Mouse (Mus musculus) brown adipose tissue, adult 24 weeks (tissue): ENCODE data around the gene Lexm. TPM values are rescaled to one million over a fixed set of nuclear protein-coding genes. Genes with fewer than 3 reads are reported as not detected.

Experiments
- H3K27ac ChIP-seq: fragments of 200-500 bp; replicated peaks from 2 replicates; pipeline ENCODE4 v1.5.1; 2012; ENCODE audit warnings: low read depth, mild to moderate bottlenecking, low read length
- H3K4me1 ChIP-seq: fragments of 200-500 bp; 2 replicates; pipeline ENCODE4 v1.6.1; 2012; ENCODE audit warnings: low read length, mixed read lengths; ENCODE audit not compliant: control insufficient read depth, insufficient read depth, insufficient read length
- H3K4me3 ChIP-seq: fragments of 200-500 bp; 2 replicates; pipeline ENCODE4 v1.5.1; 2012; ENCODE audit warnings: low read depth, mild to moderate bottlenecking, low read length, moderate library complexity; ENCODE audit not compliant: insufficient read depth
- polyA plus RNA-seq: library from polyadenylated mRNA; stranded (reverse); fragments of >200 nt; gene quantifications from 2 replicates; pipeline ENCODE4 v1.2.4, GENCODE M21; 2012; ENCODE audit not compliant: missing spikeins, insufficient read depth, insufficient read length

Gene Lexm
- polyA plus RNA-seq, result not detected in 2 replicates

DNA sequence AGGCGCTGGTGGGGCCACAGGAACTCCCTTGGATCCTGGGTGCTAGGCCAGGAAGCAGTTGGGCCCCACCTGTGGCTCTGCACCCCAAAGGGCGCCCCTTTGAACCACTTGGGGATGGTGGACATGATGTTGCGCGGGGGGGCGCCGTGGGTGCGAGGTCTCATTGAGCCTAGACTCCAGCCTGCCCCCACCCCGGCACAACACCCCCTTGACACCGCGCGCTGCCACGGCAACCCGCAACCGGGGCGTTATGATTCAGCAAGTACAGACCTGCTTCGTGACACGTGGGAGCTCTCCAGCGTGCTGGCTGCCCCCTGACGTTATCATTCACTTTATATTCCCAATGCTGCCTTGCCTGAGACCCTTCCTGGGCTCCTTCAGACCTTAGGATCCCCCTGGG is at the start of gene Lexm:
Gene Lexm, minus strand, starts transcription at position 186 of the 400 bp plus-strand sequence.
- no peaks in the 10 kb centered on the region; the same call in 1 of the 2 replicates for H3K4me1 ChIP-seq
- no peak within 1 kb of the TSS for H3K4me3 ChIP-seq
- H3K27ac ChIP-seq, result no peak within 1 kb of the TSS

DNA sequence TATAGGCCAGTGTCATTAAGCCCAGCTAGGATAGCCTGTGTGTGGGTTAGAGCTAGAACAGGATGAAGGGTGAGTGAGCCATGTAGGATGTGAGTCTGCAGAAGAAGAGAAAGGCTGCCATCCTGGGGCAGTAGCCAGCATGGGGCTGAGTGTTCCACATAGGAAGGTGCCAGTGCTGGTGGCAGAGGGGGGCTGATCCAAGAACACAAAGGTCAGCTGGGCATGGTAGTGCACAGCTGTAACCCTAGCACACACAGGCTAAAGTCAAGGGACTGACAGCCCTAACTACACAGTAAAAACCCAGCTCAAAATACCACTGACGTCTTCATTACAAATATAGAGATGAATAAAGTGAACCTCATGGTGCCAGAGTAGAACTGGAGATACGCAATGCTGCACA is 49.5 kb upstream of the Lexm start:
- H3K4me3 ChIP-seq, result no peak overlapping the region
- H3K4me1 ChIP-seq, result no peaks in the 10 kb centered on the region
- no peak overlapping the region for H3K27ac ChIP-seq

DNA sequence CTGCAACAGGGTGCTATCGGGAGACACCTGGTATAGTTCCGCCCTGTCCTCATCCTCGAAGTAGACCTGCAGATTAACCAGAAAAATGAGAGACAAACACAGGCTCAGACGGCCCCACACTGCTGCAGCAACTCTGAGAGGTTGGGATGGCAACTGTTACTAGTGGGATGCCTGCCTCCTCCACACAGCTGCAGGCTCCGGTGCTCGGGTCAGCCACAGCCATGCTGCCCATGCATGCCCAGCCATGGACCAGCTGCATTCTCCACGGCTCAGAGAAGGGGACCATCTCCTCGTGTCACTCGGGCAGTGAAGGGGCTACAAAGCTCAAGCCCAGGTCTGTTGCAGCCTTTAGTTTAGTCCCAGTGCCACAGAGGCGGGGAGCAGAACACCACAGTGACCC is 48.6 kb upstream of the Lexm start:
- no peaks in the 10 kb centered on the region for H3K4me1 ChIP-seq
- no peak overlapping the region for H3K4me3 ChIP-seq
- H3K27ac ChIP-seq, result no peak overlapping the region

DNA sequence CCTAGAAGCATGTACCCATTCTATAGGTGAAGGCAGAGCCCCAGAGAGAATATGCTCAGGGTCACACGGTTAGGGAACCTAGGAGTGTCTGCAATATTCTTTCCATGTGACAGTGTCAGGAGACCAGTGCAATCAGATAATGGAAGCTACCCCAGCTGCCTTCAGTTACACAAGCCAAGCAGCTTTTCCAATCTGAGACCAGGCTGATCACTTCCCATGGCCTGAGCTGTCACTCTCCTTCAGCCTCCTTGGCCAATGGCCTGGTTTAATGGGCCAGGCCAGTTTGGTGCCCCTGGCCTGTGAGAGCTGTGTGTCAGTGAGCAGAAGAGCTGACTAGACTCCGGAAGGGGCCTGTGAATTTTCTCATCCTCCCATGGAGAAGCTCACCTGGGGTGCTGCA is 48.2 kb upstream of the Lexm start:
- no peaks in the 10 kb centered on the region for H3K4me1 ChIP-seq
- no peak overlapping the region for H3K27ac ChIP-seq
- H3K4me3 ChIP-seq, result no peak overlapping the region

DNA sequence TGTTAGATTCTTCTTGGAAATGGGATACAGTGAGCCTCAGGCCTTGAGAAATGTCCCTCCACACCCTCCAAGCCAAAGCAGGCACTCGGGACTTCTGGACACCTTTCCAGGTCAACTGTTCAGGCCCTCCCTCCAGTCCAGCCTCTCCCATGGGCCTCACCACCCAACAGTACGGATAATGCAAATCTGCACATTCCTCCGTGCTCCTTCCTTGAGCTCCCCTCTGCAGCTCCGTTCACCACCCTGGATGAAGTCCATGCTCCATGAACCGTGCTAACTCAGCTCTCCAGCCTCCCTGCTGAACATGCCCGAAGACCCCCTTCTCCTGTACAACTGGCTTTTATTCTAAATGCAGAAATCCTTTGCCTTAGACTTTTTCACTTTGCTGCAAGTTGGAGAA is 47.7 kb upstream of the Lexm start:
- Histone ChIP-seq H3K4me3 (no peak overlapping the region), H3K27ac (0 out of 2 replicates have a peak overlapping the region, but pooled peaks have one; percentile 1), H3K4me1 (no peaks in the 10 kb centered on the region)

DNA sequence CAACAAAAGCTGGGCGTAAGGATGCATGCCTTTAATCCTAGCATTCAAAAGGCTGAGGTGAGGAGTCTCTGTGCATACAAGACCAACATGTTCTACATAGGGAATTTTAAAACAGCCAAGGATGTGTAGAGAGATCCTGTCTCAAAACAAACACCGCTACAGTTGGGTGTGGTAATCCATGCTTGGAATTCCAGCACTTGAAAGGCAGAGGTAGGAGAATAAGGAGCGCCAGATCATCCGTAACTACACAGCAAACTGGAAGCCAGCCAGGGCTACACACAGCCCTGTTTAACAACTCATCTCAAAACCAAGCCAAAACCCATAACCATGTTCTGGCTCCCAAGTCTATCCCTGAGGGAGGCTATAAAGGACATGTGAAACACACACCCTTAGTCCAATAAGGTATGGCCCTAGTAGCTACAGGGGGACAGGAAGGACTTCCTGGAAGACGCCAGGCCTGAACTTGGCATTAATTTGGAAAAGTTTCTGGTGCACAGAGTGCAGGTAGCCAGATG is 47.0 kb upstream of the Lexm start:
- H3K4me3 ChIP-seq, result no peak overlapping the region
- 0 out of 2 replicates have a peak overlapping the region, but pooled peaks have one; percentile 24 for H3K27ac ChIP-seq
- no peaks in the 10 kb centered on the region for H3K4me1 ChIP-seq

DNA sequence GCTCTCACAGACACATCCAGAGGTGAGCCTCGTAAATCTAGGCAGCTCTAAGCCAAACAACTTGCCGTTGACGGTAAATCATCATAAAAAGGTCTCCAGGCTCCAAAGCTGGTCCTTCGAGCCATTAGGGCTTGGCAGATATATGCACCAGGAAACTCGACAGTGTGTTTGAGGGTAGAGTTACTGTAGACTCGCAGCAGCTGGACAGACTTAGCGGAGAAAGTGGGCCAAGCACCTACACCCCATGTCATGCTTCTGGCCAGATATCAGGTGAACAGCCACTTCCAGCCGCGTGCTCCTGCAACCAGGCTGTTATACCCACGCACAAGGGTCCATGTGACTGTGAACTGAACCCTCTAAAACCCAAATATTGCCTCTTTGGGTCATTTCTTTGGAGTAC is 38.6 kb upstream of the Lexm start:
- peaks cover 5% of the 10 kb centered on the region; the same call in 1 of the 2 replicates for H3K4me1 ChIP-seq
- no peak overlapping the region for H3K4me3 ChIP-seq
- no peak overlapping the region for H3K27ac ChIP-seq

DNA sequence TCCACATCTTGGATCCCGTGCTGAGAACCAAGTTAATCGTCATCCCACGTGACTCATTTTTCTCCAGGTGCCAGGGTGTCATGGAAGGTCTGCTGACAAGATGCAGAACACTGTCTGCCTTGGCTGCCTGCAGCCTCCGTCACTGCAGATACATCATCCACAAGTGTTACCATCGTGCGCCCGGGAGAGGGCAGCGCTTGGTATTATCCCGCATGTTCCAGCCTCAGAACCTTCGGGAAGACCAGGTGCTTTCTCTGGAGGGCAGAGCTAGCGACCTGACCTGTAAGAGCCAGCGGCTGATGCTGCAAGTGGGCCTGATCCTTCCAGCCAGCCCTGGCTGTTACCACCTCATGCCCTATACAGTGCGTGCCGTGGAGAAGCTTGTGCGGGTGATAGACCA is 36.0 kb upstream of the Lexm start:
- Histone ChIP-seq H3K27ac (no peak overlapping the region), H3K4me1 (peaks cover 5% of the 10 kb centered on the region; the same call in 1 of the 2 replicates), H3K4me3 (no peak overlapping the region)

DNA sequence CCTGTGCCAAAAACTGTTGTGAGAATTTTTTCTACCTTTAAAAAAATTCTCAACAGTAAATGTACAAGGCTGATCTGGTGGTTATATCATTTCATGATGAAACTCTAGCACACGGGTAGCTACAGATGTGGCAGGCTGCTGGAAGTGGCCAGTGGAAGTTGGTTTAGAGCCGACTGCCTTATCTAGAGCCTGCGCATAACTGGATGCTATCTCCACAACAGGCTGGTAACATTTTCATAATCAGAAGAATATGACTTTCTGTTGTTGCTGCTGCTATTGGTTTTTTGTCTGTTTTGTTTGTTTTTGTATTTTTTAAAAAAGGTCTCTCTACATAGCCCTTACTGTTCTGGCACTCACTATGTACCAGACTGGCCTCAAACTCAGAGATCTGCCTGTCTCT is 35.5 kb upstream of the Lexm start:
- H3K27ac ChIP-seq, result no peak overlapping the region
- H3K4me1 ChIP-seq, result peaks cover 5% of the 10 kb centered on the region; the same call in 1 of the 2 replicates
- no peak overlapping the region for H3K4me3 ChIP-seq

DNA sequence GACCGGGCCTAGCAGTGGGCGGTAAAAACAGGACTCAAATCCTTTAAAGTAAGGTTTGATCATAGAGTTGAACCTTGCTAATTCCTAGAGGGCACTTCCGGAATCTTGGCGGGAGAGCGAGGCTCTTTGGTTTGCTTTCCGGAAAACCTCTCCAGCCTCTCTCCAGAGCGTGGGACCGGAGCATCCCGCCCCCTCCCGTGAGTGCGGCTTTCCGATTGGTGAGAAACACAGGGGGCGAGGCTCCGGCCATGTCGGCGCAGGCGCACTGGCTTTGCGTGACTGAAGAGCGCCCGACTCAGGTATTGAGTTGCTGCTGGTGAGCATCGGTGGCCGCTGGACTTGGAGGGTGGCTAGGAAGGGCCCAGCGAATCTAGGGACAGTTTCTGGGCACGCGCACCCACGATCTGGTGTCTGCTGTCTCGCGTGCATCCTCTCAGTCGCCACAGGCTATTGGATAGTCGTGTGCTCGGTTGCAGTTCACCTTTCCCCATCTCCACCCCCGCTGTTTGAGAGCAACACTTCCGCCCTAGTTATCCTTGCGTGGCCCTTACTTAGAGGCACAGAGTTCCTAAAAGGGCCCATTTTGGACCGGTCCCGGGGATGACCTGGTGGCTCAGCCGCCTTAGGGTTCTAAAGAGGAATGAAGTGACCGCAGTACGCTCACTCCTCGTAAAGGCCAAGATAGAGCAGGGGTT is 33.9 kb upstream of the Lexm start, which contains the start of gene Pars2:
Gene Pars2, plus strand, starts transcription at position 237 of the 695 bp plus-strand sequence.
- H3K4me3 ChIP-seq, result peak within 1 kb of the TSS; percentile 75
- H3K4me1 ChIP-seq, result peaks cover 5% of the 10 kb centered on the region; the same call in 1 of the 2 replicates
- no peak within 1 kb of the TSS for H3K27ac ChIP-seq

DNA sequence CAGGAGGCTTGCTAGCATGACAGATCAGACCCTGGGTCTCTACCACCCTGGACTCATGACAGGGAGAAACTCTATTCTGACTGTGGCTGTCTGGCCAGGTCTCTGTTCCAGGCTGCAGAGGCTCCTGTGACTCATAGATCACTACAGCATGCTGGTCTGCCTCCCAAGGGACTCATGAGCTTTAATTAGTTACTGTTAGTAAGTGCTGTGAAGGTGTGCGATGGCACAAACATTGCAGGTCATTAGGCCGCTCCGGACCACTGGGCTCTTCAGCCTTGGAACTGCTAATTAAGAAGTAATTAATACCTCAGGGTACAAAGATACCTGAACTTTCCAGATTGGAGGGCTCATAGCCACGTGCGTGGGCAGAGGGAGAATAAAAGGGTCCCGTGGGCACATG is 30.1 kb upstream of the Lexm start:
- Histone ChIP-seq H3K4me3 (no peak overlapping the region), H3K4me1 (peaks cover 5% of the 10 kb centered on the region; the same call in 1 of the 2 replicates), H3K27ac (no peak overlapping the region)

DNA sequence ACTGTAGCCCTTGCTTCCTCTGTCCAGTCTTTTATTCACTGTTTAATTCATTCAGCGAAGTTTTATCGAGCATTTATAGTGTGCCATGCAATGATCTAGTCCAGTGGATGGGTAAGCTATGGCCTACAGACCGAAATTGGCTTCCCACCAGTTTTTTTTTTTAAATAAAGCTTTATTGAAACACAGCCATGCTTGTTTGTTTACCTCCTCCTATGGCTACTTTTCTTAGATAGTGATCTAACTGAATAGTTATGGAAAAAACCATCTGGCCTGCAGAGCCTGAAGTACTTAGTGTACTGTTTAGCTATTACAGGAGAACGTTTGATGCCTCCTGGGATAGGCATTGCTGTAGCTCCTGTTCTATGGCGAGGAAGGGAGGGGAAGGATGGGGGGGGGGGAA is 28.8 kb upstream of the Lexm start:
- no peaks in the 10 kb centered on the region for H3K4me1 ChIP-seq
- no peak overlapping the region for H3K27ac ChIP-seq
- no peak overlapping the region for H3K4me3 ChIP-seq

DNA sequence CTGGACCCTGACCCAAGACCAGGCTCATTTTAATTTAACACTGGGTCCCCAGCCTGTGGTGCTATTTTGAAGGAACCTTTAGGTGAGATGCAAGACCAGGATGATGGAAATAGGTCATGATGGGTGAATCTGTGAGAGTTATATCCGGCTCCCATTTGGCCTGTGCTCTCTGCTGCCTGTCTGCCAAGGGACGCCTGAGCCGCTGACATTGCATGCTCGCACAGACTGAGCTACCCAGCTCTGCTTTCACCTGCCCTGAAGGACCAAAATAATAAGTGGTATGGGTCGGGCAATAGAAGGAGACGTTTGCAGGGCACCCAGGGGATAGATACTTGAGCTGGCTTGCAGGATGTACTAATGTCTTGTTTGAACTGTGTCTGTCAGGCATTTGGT is 27.2 kb upstream of the Lexm start:
- Histone ChIP-seq H3K4me3 (no peak overlapping the region), H3K4me1 (no peaks in the 10 kb centered on the region), H3K27ac (no peak overlapping the region)

DNA sequence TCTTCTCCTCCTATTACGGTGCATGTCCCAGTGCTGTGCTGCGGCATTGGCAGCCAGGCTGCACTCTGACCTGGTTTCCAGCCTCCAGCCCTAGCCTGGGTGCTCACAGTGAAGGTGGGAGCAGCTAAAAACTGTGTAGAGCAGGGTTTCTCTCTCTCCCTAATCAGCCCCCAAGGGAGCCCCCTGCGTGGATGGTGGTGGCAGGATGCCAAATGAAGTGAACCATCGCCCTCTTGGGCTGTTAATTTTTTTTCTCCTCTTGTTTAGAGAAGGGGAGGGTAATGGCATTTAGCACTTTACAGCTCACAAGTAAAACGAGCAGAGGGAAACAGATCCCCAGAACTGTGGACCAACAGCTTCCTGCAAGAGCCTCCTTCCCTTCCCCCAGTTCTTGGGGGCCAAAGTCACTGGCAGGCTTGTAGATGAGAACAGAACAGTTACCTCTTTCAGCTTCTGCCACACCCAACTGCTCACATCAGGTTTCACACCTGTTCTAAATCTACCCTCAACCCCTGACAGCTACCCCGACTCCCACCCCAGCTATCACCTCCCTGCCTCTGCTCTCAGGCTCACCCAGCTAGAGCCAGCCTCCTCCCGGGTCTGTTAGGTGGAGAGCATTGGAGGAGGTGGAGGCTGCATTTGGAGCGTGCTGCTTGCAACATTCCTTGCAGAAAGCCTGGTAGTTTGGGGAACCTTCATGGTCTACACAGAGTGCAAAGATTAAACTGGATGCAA is 26.6 kb upstream of the Lexm start:
- Histone ChIP-seq H3K4me1 (no peaks in the 10 kb centered on the region), H3K27ac (no peak overlapping the region), H3K4me3 (no peak overlapping the region)

DNA sequence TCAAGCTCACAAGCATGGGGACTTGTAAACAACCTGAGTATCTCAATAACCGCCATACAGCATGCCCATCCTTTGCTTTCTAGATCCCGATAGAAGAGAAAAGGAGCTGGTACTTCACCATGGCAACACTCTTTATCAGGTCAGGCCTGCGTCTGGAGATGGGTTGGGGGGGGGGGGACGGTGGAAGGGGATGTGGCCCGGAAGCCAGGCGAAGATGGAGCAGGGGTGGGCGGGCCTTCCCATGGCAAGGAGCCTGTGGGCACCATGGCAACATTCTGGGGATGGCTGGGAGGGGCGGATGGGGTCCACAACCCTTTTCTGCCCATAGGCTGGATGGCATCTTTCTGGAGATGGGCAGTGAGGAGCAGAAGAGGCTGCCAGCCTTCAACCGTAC is 17.0 kb upstream of the Lexm start:
- Histone ChIP-seq H3K4me1 (no peaks in the 10 kb centered on the region), H3K4me3 (no peak overlapping the region), H3K27ac (no peak overlapping the region)
